Mouse (Mus musculus): ENCODE data around the gene Olfr822. TPM values are rescaled to one million over a fixed set of nuclear protein-coding genes. Genes with fewer than 3 reads are reported as not detected.
"Not testable (repeated sequence)": the region's sequence is repeated elsewhere in the genome, so short reads cannot be mapped to it uniquely, and the experiment has no call there.

Gene Olfr822
- total RNA-seq (2014; rRNA removed), result not detected in 2 replicates
- polyA plus RNA-seq (2015; fragmentation: Nextera tagmentation; extraction: Ambion mirVana), result not detected in 2 replicates

DNA sequence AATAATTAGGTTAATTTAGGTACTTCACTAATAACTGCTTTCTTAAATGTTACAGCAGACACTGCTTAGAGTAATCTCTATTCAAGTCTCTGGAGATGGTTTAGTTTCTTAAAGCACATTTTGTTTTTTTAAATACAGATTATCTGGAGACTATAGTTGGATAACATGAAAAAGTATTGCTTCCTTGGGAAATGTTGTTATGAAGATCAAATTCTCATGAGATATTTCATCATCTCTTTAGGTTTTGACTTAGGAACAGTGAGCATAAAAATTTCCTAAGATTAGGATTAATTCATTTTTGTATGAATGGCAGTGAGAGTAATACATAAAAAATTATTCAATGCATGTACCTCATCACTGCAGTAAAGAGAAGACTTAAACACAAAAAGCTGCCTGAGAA is at the start of gene Olfr822:
Olfr822 (plus strand) TSS at position 301 of the 400 bp plus-strand sequence.
- no peak within 1 kb of the TSS for H3K27ac ChIP-seq (ENCODE audit: low read depth, low read length)
- no peaks in the 10 kb centered on the region for H3K9me3 ChIP-seq (ENCODE audit: low read length)
- no peak within 1 kb of the TSS for H3K4me2 ChIP-seq (ENCODE audit: low read depth)
- TF ChIP-seq CTCF (IDR thresholded peaks at IDR 0.05; ENCODE audit: low read depth), result no peak
- no peak within 1 kb of the TSS for H3K9ac ChIP-seq
- ATAC-seq, result no peak
- no peaks in the 10 kb centered on the region for H3K27me3 ChIP-seq (ENCODE audit: insufficient read depth, low read length)
- no peaks in the 10 kb centered on the region for H3K4me1 ChIP-seq (ENCODE audit: insufficient read depth)
- no peaks in the 10 kb centered on the region for H3K36me3 ChIP-seq (ENCODE audit: insufficient read depth)
- DNase-seq, result no peak
- H3K4me3 ChIP-seq (ENCODE audit: low read depth, low read length), result no peak within 1 kb of the TSS

DNA sequence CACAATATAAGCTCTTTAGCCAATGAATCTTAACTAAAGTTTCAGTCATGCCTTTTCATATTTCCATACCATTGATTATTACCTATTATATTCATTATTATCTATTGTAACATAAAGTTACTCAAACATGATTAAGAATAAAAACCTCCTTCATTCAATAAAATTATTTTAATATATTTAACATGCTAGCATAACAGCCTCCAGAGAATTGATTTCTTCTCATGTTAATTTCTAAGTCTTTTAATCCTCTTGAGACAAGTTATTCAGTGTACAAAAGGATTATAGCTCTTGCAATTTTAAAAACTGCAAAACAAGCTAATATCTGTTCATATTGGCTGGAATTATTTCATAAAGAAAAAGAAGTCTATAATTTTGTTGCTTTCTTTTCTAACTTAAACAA is 41.0 kb upstream of the Olfr822 start, which contains the start of gene Olfr821:
Olfr821 (plus strand) TSS at position 301 of the 400 bp plus-strand sequence.
- no peaks in the 10 kb centered on the region for H3K9me3 ChIP-seq (ENCODE audit: low read length)
- no peaks in the 10 kb centered on the region for H3K27me3 ChIP-seq (ENCODE audit: insufficient read depth, low read length)
- no peak within 1 kb of the TSS for H3K4me3 ChIP-seq (ENCODE audit: low read depth, low read length)
- H3K27ac ChIP-seq (ENCODE audit: low read depth, low read length), result no peak within 1 kb of the TSS
- H3K9ac ChIP-seq, result no peak within 1 kb of the TSS
- DNase-seq, result no peak
- no peaks in the 10 kb centered on the region for H3K4me1 ChIP-seq (ENCODE audit: insufficient read depth)
- H3K4me2 ChIP-seq (ENCODE audit: low read depth), result no peak within 1 kb of the TSS
- no peak for TF ChIP-seq CTCF (IDR thresholded peaks at IDR 0.05; ENCODE audit: low read depth)
- H3K36me3 ChIP-seq (ENCODE audit: insufficient read depth), result no peaks in the 10 kb centered on the region
- ATAC-seq, result no peak

DNA sequence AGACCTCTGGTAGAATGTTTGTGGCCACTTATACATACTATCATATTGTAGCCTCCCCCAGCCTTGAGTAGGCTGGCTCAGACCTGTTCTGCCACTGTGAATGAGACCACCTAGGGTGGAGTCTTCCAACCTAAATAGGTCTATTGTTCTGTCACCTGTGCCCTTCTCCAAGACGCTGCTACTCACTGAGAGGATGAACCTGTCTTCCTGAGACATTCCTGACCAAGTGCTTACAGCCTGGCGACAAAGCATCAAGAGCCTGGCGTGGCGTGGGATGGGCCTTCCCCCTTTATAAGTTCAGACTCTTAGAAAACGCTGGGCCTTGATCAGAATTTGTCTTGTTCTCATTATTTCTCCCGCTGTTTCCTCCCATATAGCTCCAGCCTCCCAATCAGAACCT is 33.9 kb upstream of the Olfr822 start:
- H3K4me2 ChIP-seq (ENCODE audit: low read depth), result no peak overlapping the region
- DNase-seq, result no peak
- H3K9me3 ChIP-seq (ENCODE audit: low read length), result no peaks in the 10 kb centered on the region
- H3K36me3 ChIP-seq (ENCODE audit: insufficient read depth), result no peaks in the 10 kb centered on the region
- H3K27me3 ChIP-seq (ENCODE audit: insufficient read depth, low read length), result no peaks in the 10 kb centered on the region
- no peak overlapping the region for H3K4me3 ChIP-seq (ENCODE audit: low read depth, low read length)
- no peak overlapping the region for H3K9ac ChIP-seq
- H3K27ac ChIP-seq (ENCODE audit: low read depth, low read length), result no peak overlapping the region
- no peak for ATAC-seq
- no peak for TF ChIP-seq CTCF (IDR thresholded peaks at IDR 0.05; ENCODE audit: low read depth)
- WGBS, result 64% methylated on average over 6 of the region's 6 CpGs
- H3K4me1 ChIP-seq (ENCODE audit: insufficient read depth), result no peaks in the 10 kb centered on the region

DNA sequence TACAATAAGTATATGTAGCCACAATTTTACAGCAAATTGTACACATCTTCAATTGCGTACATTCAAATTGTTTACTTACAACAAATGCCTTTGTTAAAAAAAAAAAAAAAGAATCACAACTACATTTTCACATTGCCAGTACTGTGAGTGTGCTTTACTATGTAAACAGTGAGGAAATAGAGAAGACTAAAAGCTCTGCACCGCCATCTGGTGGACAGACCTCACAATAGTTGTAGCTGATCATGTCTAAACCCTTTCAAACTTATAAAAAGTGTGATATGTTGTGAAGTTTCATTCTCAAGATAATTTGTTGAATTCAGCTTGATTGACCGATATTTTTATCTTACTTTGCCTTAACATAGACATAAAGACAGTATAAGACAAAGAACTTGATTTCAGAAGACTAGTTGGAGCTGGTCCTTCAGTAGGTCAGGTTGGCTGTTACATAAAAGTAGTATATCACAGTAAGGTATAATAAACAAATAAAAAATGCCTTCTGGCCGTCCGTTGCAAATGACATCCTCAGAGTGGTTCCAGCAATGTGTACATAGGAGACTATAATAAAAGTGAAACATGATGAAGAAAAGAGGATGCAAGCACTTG is 21.9 kb downstream of the Olfr822 start:
- 28% methylated on average over 5 of the region's 5 CpGs for WGBS
- no peak overlapping the region for H3K4me3 ChIP-seq (ENCODE audit: low read depth, low read length)
- H3K36me3 ChIP-seq (ENCODE audit: insufficient read depth), result no peaks in the 10 kb centered on the region
- H3K4me1 ChIP-seq (ENCODE audit: insufficient read depth), result no peaks in the 10 kb centered on the region
- H3K9me3 ChIP-seq (ENCODE audit: low read length), result no peaks in the 10 kb centered on the region
- no peak overlapping the region for H3K27ac ChIP-seq (ENCODE audit: low read depth, low read length)
- H3K4me2 ChIP-seq (ENCODE audit: low read depth), result no peak overlapping the region
- H3K27me3 ChIP-seq (ENCODE audit: insufficient read depth, low read length), result no peaks in the 10 kb centered on the region
- TF ChIP-seq CTCF (IDR thresholded peaks at IDR 0.05; ENCODE audit: low read depth), result peak; percentile 76
- H3K9ac ChIP-seq, result no peak overlapping the region
- DNase-seq (peak; percentile 79), ATAC-seq (peak; percentile 80)

DNA sequence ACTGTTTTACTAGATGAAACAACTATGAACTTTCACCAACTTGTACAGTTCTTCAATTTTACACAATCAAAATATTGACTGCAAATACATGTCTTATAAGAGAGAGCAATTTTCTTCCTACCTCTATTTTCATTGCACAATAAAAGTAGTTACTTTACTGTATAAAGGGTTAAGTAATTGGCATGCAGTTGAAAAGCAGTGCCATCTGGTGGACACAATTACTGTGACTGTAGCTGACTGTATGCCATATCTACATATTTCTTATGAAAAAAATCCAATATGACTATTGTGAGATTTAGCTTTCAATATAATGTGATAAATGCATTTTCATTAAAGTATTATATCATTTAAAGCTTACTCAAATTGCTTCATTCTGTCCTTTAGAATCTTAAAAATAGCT is 25.1 kb downstream of the Olfr822 start:
- no peaks in the 10 kb centered on the region for H3K36me3 ChIP-seq (ENCODE audit: insufficient read depth)
- ATAC-seq (no peak), DNase-seq (peak; percentile 40)
- no peak overlapping the region for H3K4me2 ChIP-seq (ENCODE audit: low read depth)
- H3K9me3 ChIP-seq (ENCODE audit: low read length), result no peaks in the 10 kb centered on the region
- H3K9ac ChIP-seq, result no peak overlapping the region
- H3K27me3 ChIP-seq (ENCODE audit: insufficient read depth, low read length), result no peaks in the 10 kb centered on the region
- H3K27ac ChIP-seq (ENCODE audit: low read depth, low read length), result no peak overlapping the region
- H3K4me3 ChIP-seq (ENCODE audit: low read depth, low read length), result no peak overlapping the region
- peak; percentile 58 for TF ChIP-seq CTCF (IDR thresholded peaks at IDR 0.05; ENCODE audit: low read depth)
- no peaks in the 10 kb centered on the region for H3K4me1 ChIP-seq (ENCODE audit: insufficient read depth)

- not testable (repeated sequence) for H3K4me1 ChIP-seq (ENCODE audit: insufficient read depth); H3K9me3 ChIP-seq (ENCODE audit: low read length); H3K36me3 ChIP-seq (ENCODE audit: insufficient read depth); H3K27me3 ChIP-seq (ENCODE audit: insufficient read depth, low read length); ATAC-seq; DNase-seq; H3K27ac ChIP-seq (ENCODE audit: low read depth, low read length); H3K4me3 ChIP-seq (ENCODE audit: low read depth, low read length); H3K9ac ChIP-seq; H3K4me2 ChIP-seq (ENCODE audit: low read depth)
- 80% methylated on average over 1 of the region's 1 CpGs for WGBS
Measured at GRCm38 (mm10) chr10:130115283-130115682, 44.3 kb downstream of the Olfr822 start, which contains the start of gene Olfr823. Olfr823 (minus strand) TSS chr10:130115383.

DNA sequence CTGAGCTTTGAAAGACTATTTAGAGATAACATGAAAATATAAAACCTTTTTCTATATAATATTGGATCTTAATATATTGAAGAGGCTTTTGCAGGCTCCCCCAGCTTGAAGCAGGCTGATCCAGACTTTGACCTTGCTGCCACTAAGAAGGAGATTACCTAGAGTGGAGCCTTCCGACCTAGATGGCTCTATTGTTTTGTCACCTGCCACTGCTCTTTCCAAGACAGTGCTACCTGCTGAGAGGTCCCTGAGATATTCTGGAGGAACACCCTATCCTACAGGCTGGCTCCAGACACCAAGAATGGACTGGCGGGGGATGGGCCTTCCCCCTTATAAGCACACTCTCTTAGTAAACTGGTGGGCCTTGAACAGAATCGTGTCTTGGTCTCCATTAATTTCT is 45.0 kb downstream of the Olfr822 start:
- not testable (repeated sequence) for H3K9ac ChIP-seq, ATAC-seq
- 60% methylated on average over 3 of the region's 3 CpGs for WGBS

More for the DNA sequence above, 45.0 kb downstream of the Olfr822 start:
- H3K27ac ChIP-seq (ENCODE audit: low read depth, low read length); H3K4me2 ChIP-seq (ENCODE audit: low read depth); H3K27me3 ChIP-seq (ENCODE audit: insufficient read depth, low read length); H3K36me3 ChIP-seq (ENCODE audit: insufficient read depth); H3K9me3 ChIP-seq (ENCODE audit: low read length); H3K4me1 ChIP-seq (ENCODE audit: insufficient read depth); DNase-seq; H3K4me3 ChIP-seq (ENCODE audit: low read depth, low read length): not testable (repeated sequence)

Other genes starting within 250 kb of the Olfr822 start
- not detected in 2 replicates for gene Olfr812, start 225.1 kb upstream of the Olfr822 start, total RNA-seq (2014; rRNA removed)
- gene Olfr812, start 225.1 kb upstream of the Olfr822 start, polyA plus RNA-seq (2015; fragmentation: Nextera tagmentation; extraction: Ambion mirVana), result not detected in 2 replicates
- not detected in 2 replicates for gene Olfr813, start 215.8 kb upstream of the Olfr822 start, total RNA-seq (2014; rRNA removed)
- not detected in 2 replicates for gene Olfr813, start 215.8 kb upstream of the Olfr822 start, polyA plus RNA-seq (2015; fragmentation: Nextera tagmentation; extraction: Ambion mirVana)
- gene Olfr814, start 191.4 kb upstream of the Olfr822 start, total RNA-seq (2014; rRNA removed), result not detected in 2 replicates
- not detected in 2 replicates for gene Olfr814, start 191.4 kb upstream of the Olfr822 start, polyA plus RNA-seq (2015; fragmentation: Nextera tagmentation; extraction: Ambion mirVana)
- gene Olfr815, start 165.3 kb upstream of the Olfr822 start, total RNA-seq (2014; rRNA removed), result not detected in 2 replicates
- gene Olfr815, start 165.3 kb upstream of the Olfr822 start, polyA plus RNA-seq (2015; fragmentation: Nextera tagmentation; extraction: Ambion mirVana), result not detected in 2 replicates
- gene Olfr816, start 155.6 kb upstream of the Olfr822 start, total RNA-seq (2014; rRNA removed), result not detected in 2 replicates
- gene Olfr816, start 155.6 kb upstream of the Olfr822 start, polyA plus RNA-seq (2015; fragmentation: Nextera tagmentation; extraction: Ambion mirVana), result not detected in 2 replicates
- not detected in 2 replicates for gene Olfr818, start 122.1 kb upstream of the Olfr822 start, total RNA-seq (2014; rRNA removed)
- gene Olfr818, start 122.1 kb upstream of the Olfr822 start, polyA plus RNA-seq (2015; fragmentation: Nextera tagmentation; extraction: Ambion mirVana), result not detected in 2 replicates
- not detected in 2 replicates for gene Olfr819, start 103.9 kb upstream of the Olfr822 start, total RNA-seq (2014; rRNA removed)
- not detected in 2 replicates for gene Olfr819, start 103.9 kb upstream of the Olfr822 start, polyA plus RNA-seq (2015; fragmentation: Nextera tagmentation; extraction: Ambion mirVana)
- gene Olfr247, start 95.1 kb upstream of the Olfr822 start, total RNA-seq (2014; rRNA removed), result not detected in 2 replicates
- not detected in 2 replicates for gene Olfr247, start 95.1 kb upstream of the Olfr822 start, polyA plus RNA-seq (2015; fragmentation: Nextera tagmentation; extraction: Ambion mirVana)
- gene Gm10310, start 86.1 kb upstream of the Olfr822 start, total RNA-seq (2014; rRNA removed), result not detected in 2 replicates
- not detected in 2 replicates for gene Gm10310, start 86.1 kb upstream of the Olfr822 start, polyA plus RNA-seq (2015; fragmentation: Nextera tagmentation; extraction: Ambion mirVana)
- not detected in 2 replicates for gene Olfr820, start 58.6 kb upstream of the Olfr822 start, total RNA-seq (2014; rRNA removed)
- not detected in 2 replicates for gene Olfr820, start 58.6 kb upstream of the Olfr822 start, polyA plus RNA-seq (2015; fragmentation: Nextera tagmentation; extraction: Ambion mirVana)
- not detected in 2 replicates for gene Olfr821, start 40.9 kb upstream of the Olfr822 start, total RNA-seq (2014; rRNA removed)
- not detected in 2 replicates for gene Olfr821, start 40.9 kb upstream of the Olfr822 start, polyA plus RNA-seq (2015; fragmentation: Nextera tagmentation; extraction: Ambion mirVana)
- not detected in 2 replicates for gene Olfr823, start 44.2 kb downstream of the Olfr822 start, total RNA-seq (2014; rRNA removed)
- gene Olfr823, start 44.2 kb downstream of the Olfr822 start, polyA plus RNA-seq (2015; fragmentation: Nextera tagmentation; extraction: Ambion mirVana), result not detected in 2 replicates
- not detected in 2 replicates for gene Olfr824, start 58.8 kb downstream of the Olfr822 start, total RNA-seq (2014; rRNA removed)
- not detected in 2 replicates for gene Olfr824, start 58.8 kb downstream of the Olfr822 start, polyA plus RNA-seq (2015; fragmentation: Nextera tagmentation; extraction: Ambion mirVana)
- not detected in 2 replicates for gene Olfr825, start 95.6 kb downstream of the Olfr822 start, total RNA-seq (2014; rRNA removed)
- not detected in 2 replicates for gene Olfr825, start 95.6 kb downstream of the Olfr822 start, polyA plus RNA-seq (2015; fragmentation: Nextera tagmentation; extraction: Ambion mirVana)
- gene Olfr826, start 113.0 kb downstream of the Olfr822 start, total RNA-seq (2014; rRNA removed), result not detected in 2 replicates
- not detected in 2 replicates for gene Olfr826, start 113.0 kb downstream of the Olfr822 start, polyA plus RNA-seq (2015; fragmentation: Nextera tagmentation; extraction: Ambion mirVana)
- gene Olfr827, start 143.2 kb downstream of the Olfr822 start, total RNA-seq (2014; rRNA removed), result not detected in 2 replicates
- not detected in 2 replicates for gene Olfr827, start 143.2 kb downstream of the Olfr822 start, polyA plus RNA-seq (2015; fragmentation: Nextera tagmentation; extraction: Ambion mirVana)
- 0.69 and 1.9 TPM in 2 replicates for gene Neurod4, start 209.0 kb downstream of the Olfr822 start, total RNA-seq (2014; rRNA removed)
- gene Neurod4, start 209.0 kb downstream of the Olfr822 start, polyA plus RNA-seq (2015; fragmentation: Nextera tagmentation; extraction: Ambion mirVana), result 0.78 and 1.2 TPM in 2 replicates